Mouse (Mus musculus) cerebellum, adult 2 months (tissue): ENCODE measurements at regions not wholly inside any gene's neighbourhood (a gene's known extent, or its start where the extent isn't known, plus 50 kb on each side); places are given as distances from the start of the nearest gene placed in this dataset.

Experiments used
- DNase-seq, 2 experiments: peaks; one replicate each; pipeline ENCODE4 v3.0.0; 2021
- H3K27ac ChIP-seq: fragments of 200-500 bp; 2 replicates; pipeline ENCODE4 v1.5.1; 2012; ENCODE audit warnings: low read length, control low read depth, inconsistent platforms; ENCODE audit not compliant: insufficient read depth
- H3K27me3 ChIP-seq: fragments of 200-500 bp; 2 replicates; pipeline ENCODE4 v1.6.1; 2012; ENCODE audit warnings: inconsistent platforms, mild to moderate bottlenecking, low read length, moderate library complexity; ENCODE audit not compliant: control insufficient read depth, insufficient read depth
- H3K4me1 ChIP-seq: fragments of 200-500 bp; 2 replicates; pipeline ENCODE4 v1.6.1; 2011; ENCODE audit warnings: low read length; ENCODE audit not compliant: control insufficient read depth, insufficient read depth
- H3K4me3 ChIP-seq: fragments of 200-500 bp; replicated peaks from 2 replicates; pipeline ENCODE3; 2011; ENCODE audit warnings: mild to moderate bottlenecking, low read depth, low read length, control low read depth; ENCODE audit not compliant: insufficient read depth
- CTCF ChIP-seq: fragments of 200-500 bp; IDR thresholded peaks from 2 replicates; pipeline ENCODE4 v1.5.1; 2011; ENCODE audit warnings: low read depth, mild to moderate bottlenecking, control low read depth, low read length, moderate library complexity, borderline replicate concordance; ENCODE audit not compliant: insufficient read depth
- POLR2A ChIP-seq: fragments of 200-500 bp; IDR thresholded peaks from 2 replicates; pipeline ENCODE4 v1.6.1; 2011; ENCODE audit warnings: low read length, control low read depth, borderline replicate concordance; ENCODE audit not compliant: insufficient read depth
- WGBS: fragments of 180-500 bp; shearing (Covaris S2); methylation state at CpG from one replicate; pipeline ENCODE4 v1.1.7; 2018; 5-methylcytosine and 5-hydroxymethylcytosine counted together

- WGBS: 72% methylated on average over 17 of the region's 17 CpGs
Observed at GRCm38 (mm10) chr8:89283105-89284096, 239.4 kb upstream of the Sall1 start.

GRCm38 (mm10) chr8:89279844-89280243 lies 235.9 kb upstream of the Sall1 start:
- Histone ChIP-seq H3K4me1 (no peaks in the 10 kb centered on the region), H3K4me3 (no peak overlapping the region), H3K27me3 (no peaks in the 10 kb centered on the region), H3K27ac (no peak overlapping the region)
- TF ChIP-seq CTCF (no peak), POLR2A (no peak)
- DNase-seq: no peak
- WGBS: 83% methylated on average over 3 of the region's 3 CpGs

More at GRCm38 (mm10) chr8:89283105-89284096, 239.4 kb upstream of the Sall1 start:
- no peaks in the 10 kb centered on the region for H3K4me1 ChIP-seq
- DNase-seq: no peak
- no peak overlapping the region for H3K4me3 ChIP-seq
- no peak overlapping the region for H3K27ac ChIP-seq
- TF ChIP-seq CTCF: no peak
- TF ChIP-seq POLR2A: no peak
- H3K27me3 ChIP-seq: no peaks in the 10 kb centered on the region

- TF ChIP-seq POLR2A (no peak), CTCF (no peak)
- no peaks in the 10 kb centered on the region for H3K27me3 ChIP-seq
- no peak for DNase-seq
- H3K4me3 ChIP-seq: no peak overlapping the region
- no peaks in the 10 kb centered on the region for H3K4me1 ChIP-seq
- H3K27ac ChIP-seq: no peak overlapping the region
- 92% methylated on average over 6 of the region's 6 CpGs for WGBS
Observed at GRCm38 (mm10) chr8:89279142-89279541, 235.2 kb upstream of the Sall1 start.

GRCm38 (mm10) chr8:89273276-89273675 lies 229.3 kb upstream of the Sall1 start:
- no peak overlapping the region for H3K4me3 ChIP-seq
- peaks cover 4% of the 10 kb centered on the region for H3K4me1 ChIP-seq
- no peaks in the 10 kb centered on the region for H3K27me3 ChIP-seq
- TF ChIP-seq CTCF (no peak), POLR2A (no peak)
- 86% methylated on average over 4 of the region's 4 CpGs for WGBS
- H3K27ac ChIP-seq: no peak overlapping the region
- no peak for DNase-seq

- 5% methylated on average over 28 of the region's 28 CpGs for WGBS
- no peaks in the 10 kb centered on the region for H3K27me3 ChIP-seq
- TF ChIP-seq POLR2A (no peak), CTCF (no peak)
- peak overlapping the region; percentile 3 for H3K4me3 ChIP-seq
- peaks cover 4% of the 10 kb centered on the region for H3K4me1 ChIP-seq
- DNase-seq: peak in 1 of 2 experiments; percentile 11
- H3K27ac ChIP-seq: no peak overlapping the region
Observed at GRCm38 (mm10) chr8:89272381-89272815, 228.4 kb upstream of the Sall1 start.

- WGBS: 30% methylated on average over 22 of the region's 22 CpGs
- Histone ChIP-seq H3K4me3 (peak overlapping the region; percentile 3), H3K27ac (no peak overlapping the region)
Observed at GRCm38 (mm10) chr8:89271381-89272355, 227.7 kb upstream of the Sall1 start.

GRCm38 (mm10) chr8:89270001-89270400 lies 226.0 kb upstream of the Sall1 start:
- 42% methylated on average over 1 of the region's 1 CpGs for WGBS
- Histone ChIP-seq H3K4me1 (peaks cover 4% of the 10 kb centered on the region), H3K27ac (no peak overlapping the region), H3K27me3 (no peaks in the 10 kb centered on the region; the same call in 1 of the 2 replicates), H3K4me3 (no peak overlapping the region)
- TF ChIP-seq POLR2A (no peak), CTCF (no peak)
- DNase-seq: no peak

More at GRCm38 (mm10) chr8:89271381-89272355, 227.7 kb upstream of the Sall1 start:
- no peaks in the 10 kb centered on the region for H3K27me3 ChIP-seq
- peaks cover 4% of the 10 kb centered on the region for H3K4me1 ChIP-seq
- TF ChIP-seq POLR2A (no peak), CTCF (no peak)
- peak; percentile 9 to 24 for DNase-seq
